In the genomic region with DNA sequence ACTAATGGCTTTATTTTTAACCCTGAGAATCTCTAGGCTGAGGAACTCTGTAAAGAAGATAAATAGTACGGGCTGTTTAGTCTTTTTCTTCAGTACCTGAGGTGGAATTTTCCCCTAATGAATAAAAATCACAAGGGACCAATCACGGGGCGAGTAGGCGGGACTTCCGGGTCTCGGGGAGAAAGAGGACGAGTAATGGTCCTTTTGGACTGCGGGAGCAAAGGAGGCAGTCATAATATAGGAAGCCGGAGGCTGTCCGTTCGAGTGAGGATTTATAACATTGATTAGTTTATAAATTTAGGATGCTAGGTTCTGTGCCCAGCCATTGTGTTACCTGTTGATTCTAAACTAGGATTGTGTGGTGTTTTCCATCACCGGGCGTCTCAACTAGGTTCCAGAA, we compare ENCODE assay signal across 15 mouse cellular contexts.
DNase-seq lines count a peak whose midpoint lies in the region; ATAC-seq lines count a peak whose summit lies in the region.
"Had no signal": no experiment of that assay in that cellular context is flagged by ENCODE, and none has a peak within 500 bp of the region (broad histone marks: within the 10 kb centered on the region; RNA-seq: fewer than 3 reads in every experiment).

No protein-coding gene starts in this region.

- no peak for DNase-seq in hindbrain, embryonic 10.5 days (ENCODE audit: low spot score)
- DNase-seq in lung, postnatal 36 days, result no peak
- peak; percentile 50 for DNase-seq in ZHBTc4 (ENCODE audit: low read depth, low spot score)
- DNase-seq in limb, embryonic 10.5 days (ENCODE audit: low spot score), result no peak
- no peak for DNase-seq in adrenal gland, adult 2 months
- DNase-seq in adrenal gland, adult (ENCODE audit: inconsistent age in 2 of 2, low spot score in 1 of 2), result no peak
- DNase-seq: cerebellum, postnatal 10 days; gastrocnemius, adult 2 months; heart, adult 2 months; heart, postnatal 14 days; right cerebral cortex, postnatal 4 days had no signal

- H3K27me3 ChIP-seq in hindbrain, embryonic 12.5 days, result no peaks in the 10 kb centered on the region
- H3K27me3 ChIP-seq in hindbrain, embryonic 10.5 days (ENCODE audit: insufficient read depth, poor library complexity, severe bottlenecking), result no peaks in the 10 kb centered on the region
- no peaks in the 10 kb centered on the region for H3K27me3 ChIP-seq in lung, embryonic 16.5 days (ENCODE audit: control insufficient read depth, insufficient read depth, low read depth, low read length)
- H3K27me3 ChIP-seq in limb, embryonic 10.5 days (ENCODE audit: low read depth, poor library complexity, severe bottlenecking), result no peaks in the 10 kb centered on the region
- H3K27me3 ChIP-seq: limb, embryonic 15.5 days had no signal

- 67% methylated on average over 13 of the region's 13 CpGs for WGBS in hindbrain, embryonic 12.5 days
- 70% methylated on average over 13 of the region's 13 CpGs for WGBS in hindbrain, embryonic 10.5 days
- WGBS in lung, embryonic 16.5 days, result 61% methylated on average over 13 of the region's 13 CpGs
- 63% methylated on average over 13 of the region's 13 CpGs for WGBS in limb, embryonic 10.5 days

- H3K4me2 ChIP-seq in hindbrain, embryonic 12.5 days (replicated peaks), result no peak overlapping the region; the same call in 1 of the 2 replicates
- H3K4me2 ChIP-seq in lung, embryonic 16.5 days (ENCODE audit: low read depth, low read length), result 0 out of 2 replicates have a peak overlapping the region, but pooled peaks have one; percentile 1
- H3K4me2 ChIP-seq: limb, embryonic 15.5 days had no signal

- no peaks in the 10 kb centered on the region for H3K9me3 ChIP-seq in hindbrain, embryonic 12.5 days (replicated peaks)
- H3K9me3 ChIP-seq in hindbrain, embryonic 10.5 days, result no peaks in the 10 kb centered on the region
- H3K9me3 ChIP-seq in lung, embryonic 16.5 days (ENCODE audit: control insufficient read depth, low read length), result no peaks in the 10 kb centered on the region
- H3K9me3 ChIP-seq in limb, embryonic 10.5 days (replicated peaks), result no peaks in the 10 kb centered on the region
- H3K9me3 ChIP-seq: limb, embryonic 15.5 days had no signal

- H3K9ac ChIP-seq in hindbrain, embryonic 12.5 days, result 0 out of 2 replicates have a peak overlapping the region, but pooled peaks have one; percentile 2
- no peak overlapping the region for H3K9ac ChIP-seq in lung, embryonic 16.5 days (ENCODE audit: low read length)
- H3K9ac ChIP-seq: limb, embryonic 15.5 days had no signal

- H3K36me3 ChIP-seq in hindbrain, embryonic 12.5 days, result no peaks in the 10 kb centered on the region
- H3K36me3 ChIP-seq in hindbrain, embryonic 10.5 days, result no peaks in the 10 kb centered on the region
- no peaks in the 10 kb centered on the region for H3K36me3 ChIP-seq in lung, embryonic 16.5 days (ENCODE audit: control insufficient read depth, insufficient read depth, low read length)
- no peaks in the 10 kb centered on the region for H3K36me3 ChIP-seq in limb, embryonic 10.5 days
- H3K36me3 ChIP-seq: limb, embryonic 15.5 days had no signal

- no peak for ATAC-seq in hindbrain, embryonic 12.5 days (ENCODE audit: low FRiP score)
- ATAC-seq in lung, embryonic 16.5 days (ENCODE audit: low read depth), result no peak

- no peak overlapping the region for H3K27ac ChIP-seq in hindbrain, embryonic 12.5 days
- no peak overlapping the region for H3K27ac ChIP-seq in hindbrain, embryonic 10.5 days
- no peak overlapping the region for H3K27ac ChIP-seq in lung, embryonic 16.5 days (ENCODE audit: low read length)
- peak overlapping the region; percentile 56; the same call in 1 of the 2 replicates for H3K27ac ChIP-seq in limb, embryonic 10.5 days
- H3K27ac ChIP-seq: gastrocnemius, adult 2 months; heart, adult 2 months; kidney, postnatal 0 days; limb, embryonic 15.5 days had no signal

- H3K4me3 ChIP-seq in hindbrain, embryonic 12.5 days, result no peak overlapping the region
- H3K4me3 ChIP-seq in hindbrain, embryonic 10.5 days, result no peak overlapping the region
- H3K4me3 ChIP-seq in lung, embryonic 16.5 days (ENCODE audit: low read length), result peak overlapping the region; percentile 27
- peak overlapping the region; percentile 26 for H3K4me3 ChIP-seq in limb, embryonic 10.5 days
- H3K4me3 ChIP-seq: gastrocnemius, adult 2 months; heart, adult 2 months; limb, embryonic 15.5 days had no signal

- H3K4me1 ChIP-seq in hindbrain, embryonic 12.5 days, result 0 out of 2 replicates have a peak, but pooled peaks cover 2% of the 10 kb centered on the region
- H3K4me1 ChIP-seq in hindbrain, embryonic 10.5 days (replicated peaks), result no peaks in the 10 kb centered on the region
- H3K4me1 ChIP-seq in lung, embryonic 16.5 days (replicated peaks; ENCODE audit: control insufficient read depth, insufficient read depth, low read length), result no peaks in the 10 kb centered on the region
- no peaks in the 10 kb centered on the region for H3K4me1 ChIP-seq in limb, embryonic 10.5 days
- H3K4me1 ChIP-seq: limb, embryonic 15.5 days had no signal

Comparison
In these comparisons a context has a peak if more than half of its experiments do, and no peak if none do; other contexts are left out.
1. H3K4me3 ChIP-seq: peak in lung, embryonic 16.5 days (single experiment) and limb, embryonic 10.5 days (single experiment); none in hindbrain, embryonic 12.5 days (single experiment) and hindbrain, embryonic 10.5 days (single experiment).